Mouse (Mus musculus) kidney, adult 8-10 months (tissue): Measurements from ENCODE around the gene Mknk2.
A peak's percentile ranks its signal among the peaks of the same experiment; 100 is the strongest.
"Not testable (repeated sequence)": the region's sequence is repeated elsewhere in the genome, so short reads cannot be mapped to it uniquely, and the experiment has no call there.

Experiments
- DNase-seq, 2 experiments: peaks; one replicate each; pipeline ENCODE4 v3.0.0; 2022

Gene Mknk2

GRCm38 (mm10) chr10:80649910-80650309 is 28.0 kb downstream of the Mknk2 start:
- not testable (repeated sequence) for DNase-seq

GRCm38 (mm10) chr10:80646936-80647335 is 31.0 kb downstream of the Mknk2 start:
- no peak for DNase-seq

GRCm38 (mm10) chr10:80635345-80635744 is 42.6 kb downstream of the Mknk2 start:
- peak; percentile 68 to 71 for DNase-seq

GRCm38 (mm10) chr10:80628925-80629324 is 49.0 kb downstream of the Mknk2 start:
- no peak for DNase-seq

DNA sequence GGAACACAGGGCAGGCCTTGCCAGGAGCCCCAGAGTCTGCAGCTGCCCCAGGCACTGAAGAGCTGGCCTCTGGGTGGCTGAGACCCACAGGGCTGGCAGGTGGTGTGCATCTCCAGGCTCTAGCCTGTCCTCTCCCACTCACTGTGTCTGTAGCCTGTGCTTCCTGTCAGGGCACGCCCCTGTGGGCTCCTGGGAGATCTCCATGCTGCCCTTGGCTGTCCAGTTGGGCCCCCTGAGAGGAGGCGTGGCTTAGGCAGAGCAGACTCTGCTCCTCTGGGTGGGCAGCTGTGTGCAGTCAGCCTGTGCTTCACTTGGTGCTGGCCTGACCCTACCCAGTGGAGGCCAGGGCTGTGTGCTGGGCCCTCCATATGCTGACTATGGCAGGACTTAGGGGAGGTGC is 50.2 kb downstream of the Mknk2 start:
- DNase-seq, result no peak

- no peak for DNase-seq
These were observed 52.1 kb downstream of the Mknk2 start for GRCm38 (mm10) chr10:80625764-80626163.

DNA sequence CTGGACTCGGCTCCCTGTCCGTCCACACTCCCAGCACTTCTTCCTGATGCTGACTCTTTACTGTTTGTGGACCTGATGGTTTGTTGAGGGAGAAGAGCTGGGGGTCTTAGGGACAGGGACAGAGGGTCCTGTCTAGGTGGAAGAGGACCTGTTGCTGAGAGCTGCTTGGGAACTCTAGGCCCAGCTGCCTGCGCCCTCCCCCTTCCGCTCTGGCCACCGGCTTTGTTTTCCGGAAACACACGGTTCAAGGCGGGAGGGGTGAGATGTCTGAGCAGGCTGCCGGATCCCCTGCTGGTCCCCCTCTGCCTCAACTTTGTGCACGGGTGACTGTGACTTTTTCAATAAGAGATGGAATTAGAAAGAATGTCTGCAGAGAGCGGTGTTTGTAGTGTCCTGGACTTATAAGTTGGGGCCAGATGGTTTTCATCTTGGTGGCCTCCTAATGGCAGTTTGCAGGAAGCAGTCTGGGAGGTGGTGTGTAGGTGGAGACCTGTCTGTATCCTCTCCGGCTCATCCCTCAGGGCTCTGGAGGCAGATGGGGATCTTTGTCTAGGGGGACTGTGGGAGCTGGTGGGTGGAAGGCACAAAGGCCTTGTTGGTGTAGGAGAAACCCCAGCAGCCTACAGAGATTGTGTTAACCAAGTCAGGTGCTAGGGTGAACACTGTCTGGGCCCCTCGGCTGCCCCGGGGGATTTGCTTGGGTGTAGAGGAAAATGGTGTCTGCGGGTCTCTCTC is 54.3 kb downstream of the Mknk2 start:
- DNase-seq, result peak; percentile 56 to 65

- DNase-seq, result peak; percentile 46 to 49
These were observed 55.1 kb downstream of the Mknk2 start, which contains the start of gene Csnk1g2 for GRCm38 (mm10) chr10:80622661-80623456. Gene Csnk1g2 (plus strand): TSS chr10:80622838.

DNA sequence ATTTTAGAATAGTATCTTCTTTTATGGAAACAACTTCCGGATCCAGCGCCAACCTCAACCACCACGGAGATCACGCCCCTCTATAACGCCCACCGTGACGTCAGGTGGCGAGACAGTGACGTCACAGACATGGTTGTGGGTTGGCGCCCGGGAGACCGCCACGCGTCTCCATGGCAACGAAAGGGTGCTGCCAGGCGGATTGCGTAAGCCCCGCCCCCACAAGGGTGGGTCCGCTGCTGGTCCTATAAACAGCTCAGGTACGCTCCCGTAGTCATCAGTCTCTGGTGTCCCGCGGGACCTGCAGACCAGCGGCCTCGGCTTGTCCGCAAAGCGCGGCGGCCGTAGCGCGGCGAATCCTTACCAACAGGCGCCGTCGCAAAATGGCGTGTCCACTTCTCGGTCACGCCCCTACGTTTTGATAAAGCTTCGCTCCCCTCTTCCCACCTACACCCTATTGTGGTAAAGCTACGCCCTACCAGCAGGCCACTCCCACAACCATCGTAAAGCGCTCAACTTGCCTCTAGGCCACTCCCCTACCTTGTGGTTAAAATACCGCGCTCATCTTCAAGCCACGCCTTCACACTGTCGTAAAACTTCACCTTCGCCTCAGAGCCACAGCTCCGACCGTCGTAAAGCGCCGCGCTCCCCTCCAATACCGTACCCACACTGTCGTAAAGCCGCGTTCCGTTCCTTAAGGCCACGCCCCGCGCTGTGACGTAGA is 55.8 kb downstream of the Mknk2 start:
- peak; percentile 99 to 100 for DNase-seq

DNA sequence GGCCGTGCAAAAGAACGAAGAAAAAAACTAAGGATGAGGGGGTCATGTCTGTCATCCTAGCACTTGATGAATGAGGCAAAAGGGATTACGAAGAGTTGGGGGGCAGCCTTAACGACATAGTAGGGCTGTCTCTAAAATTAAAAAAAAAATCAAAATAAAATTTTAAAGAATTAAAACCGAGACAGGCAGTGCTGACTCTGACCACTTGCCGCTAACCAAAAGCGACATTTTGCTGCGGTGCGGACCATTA is 56.3 kb downstream of the Mknk2 start:
- DNase-seq, result no peak

DNA sequence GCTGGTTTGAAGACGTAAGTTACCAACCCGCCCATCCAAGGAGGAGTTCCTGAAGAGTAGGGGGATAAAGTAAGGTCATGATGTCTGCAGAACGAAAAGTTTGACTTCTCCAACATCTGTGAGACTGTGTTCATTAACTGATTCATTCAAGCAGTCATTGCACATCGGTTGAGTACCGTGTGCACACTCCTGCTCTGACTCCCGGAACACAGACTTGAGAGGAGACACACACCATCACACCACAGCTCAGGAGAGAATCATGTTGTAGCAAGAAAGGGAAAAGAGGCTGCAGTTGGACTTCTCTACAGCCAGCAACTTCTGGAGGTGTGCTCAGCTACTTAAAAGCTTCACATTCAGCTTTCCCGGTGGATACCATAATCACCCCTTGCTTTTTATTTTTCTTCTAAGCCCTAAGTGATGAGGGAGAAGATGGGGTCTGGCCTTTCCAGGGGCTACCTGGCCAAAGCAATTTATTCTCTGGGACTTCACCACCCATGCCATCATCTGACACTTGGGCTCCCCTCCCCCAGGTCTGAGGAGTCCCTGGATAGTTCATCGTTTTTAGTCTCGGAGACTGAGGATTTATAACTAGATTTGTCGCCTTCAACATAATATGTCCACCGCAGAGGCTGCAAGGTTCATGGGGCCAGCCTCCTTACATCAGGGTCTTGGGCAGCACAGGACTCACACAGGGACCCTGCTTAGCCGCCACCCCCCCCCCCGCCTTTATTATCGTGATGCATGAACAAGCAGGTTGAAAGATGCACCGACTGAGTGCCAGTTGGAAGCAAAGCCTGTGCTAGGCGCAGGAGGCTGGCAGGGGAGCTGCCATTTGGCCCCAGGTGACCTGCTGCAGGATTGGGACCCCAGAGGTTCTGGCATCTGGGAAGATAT is 56.9 kb downstream of the Mknk2 start:
- no peak for DNase-seq

- no peak for DNase-seq
These were observed 57.5 kb downstream of the Mknk2 start for GRCm38 (mm10) chr10:80620365-80620764.

DNA sequence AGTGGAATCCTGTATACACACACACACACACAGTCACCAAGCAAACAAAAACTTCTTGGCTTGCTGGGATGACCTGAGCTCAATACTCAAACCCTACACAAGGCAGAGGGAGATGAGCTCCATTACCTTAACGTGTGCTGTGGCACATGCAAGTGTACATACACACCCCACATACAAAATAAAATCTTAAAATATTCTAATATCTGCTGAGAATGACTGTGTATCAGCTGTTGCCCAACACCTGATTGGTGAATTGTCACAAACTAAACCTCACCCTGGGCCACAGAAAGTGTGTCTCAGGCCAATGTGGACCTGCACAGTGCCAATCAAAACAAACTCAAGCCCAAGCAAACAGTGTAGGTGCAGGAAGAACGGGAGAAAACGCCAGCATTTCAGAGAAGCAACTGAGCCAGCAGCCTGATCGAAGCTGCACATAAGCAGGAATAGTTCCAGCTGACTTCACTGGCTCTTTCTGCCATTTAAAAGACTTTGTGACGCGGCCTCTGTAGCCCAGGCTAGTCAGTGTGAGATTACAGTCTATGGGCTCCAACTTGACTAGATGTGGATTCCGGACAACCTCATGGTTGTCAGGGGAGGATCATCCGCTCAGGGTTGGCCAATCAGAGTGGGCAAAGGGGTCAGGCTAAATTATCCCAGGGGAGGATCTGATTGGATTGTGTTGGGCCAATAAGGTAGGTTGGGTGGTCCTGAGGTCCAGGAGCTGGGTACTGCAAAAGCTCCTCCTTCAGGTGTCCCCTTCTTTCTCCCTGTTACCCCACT is 58.3 kb downstream of the Mknk2 start:
- DNase-seq, result no peak

DNA sequence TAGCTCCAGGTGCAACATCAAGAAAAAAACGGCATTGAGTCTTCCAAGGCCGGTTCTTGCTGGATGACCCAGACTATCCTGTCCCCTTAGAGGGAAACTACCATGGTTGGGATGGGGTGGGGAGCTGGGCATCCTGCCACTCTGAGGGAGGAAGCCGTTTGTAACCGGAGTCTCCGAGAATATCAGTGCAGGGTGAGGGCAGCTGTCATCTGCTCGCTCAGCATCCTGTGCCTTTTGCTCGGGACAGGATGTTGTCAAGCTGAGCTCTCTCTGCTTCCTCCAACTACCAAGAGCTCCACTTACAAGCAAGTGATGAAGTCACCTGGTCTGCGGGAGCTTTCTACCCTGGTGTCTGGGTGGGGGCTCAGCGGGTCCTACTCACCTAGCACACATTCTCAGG is 59.7 kb downstream of the Mknk2 start:
- peak; percentile 57 for DNase-seq
